Mouse (Mus musculus): ENCODE results near the gene Lsg1.

DNA sequence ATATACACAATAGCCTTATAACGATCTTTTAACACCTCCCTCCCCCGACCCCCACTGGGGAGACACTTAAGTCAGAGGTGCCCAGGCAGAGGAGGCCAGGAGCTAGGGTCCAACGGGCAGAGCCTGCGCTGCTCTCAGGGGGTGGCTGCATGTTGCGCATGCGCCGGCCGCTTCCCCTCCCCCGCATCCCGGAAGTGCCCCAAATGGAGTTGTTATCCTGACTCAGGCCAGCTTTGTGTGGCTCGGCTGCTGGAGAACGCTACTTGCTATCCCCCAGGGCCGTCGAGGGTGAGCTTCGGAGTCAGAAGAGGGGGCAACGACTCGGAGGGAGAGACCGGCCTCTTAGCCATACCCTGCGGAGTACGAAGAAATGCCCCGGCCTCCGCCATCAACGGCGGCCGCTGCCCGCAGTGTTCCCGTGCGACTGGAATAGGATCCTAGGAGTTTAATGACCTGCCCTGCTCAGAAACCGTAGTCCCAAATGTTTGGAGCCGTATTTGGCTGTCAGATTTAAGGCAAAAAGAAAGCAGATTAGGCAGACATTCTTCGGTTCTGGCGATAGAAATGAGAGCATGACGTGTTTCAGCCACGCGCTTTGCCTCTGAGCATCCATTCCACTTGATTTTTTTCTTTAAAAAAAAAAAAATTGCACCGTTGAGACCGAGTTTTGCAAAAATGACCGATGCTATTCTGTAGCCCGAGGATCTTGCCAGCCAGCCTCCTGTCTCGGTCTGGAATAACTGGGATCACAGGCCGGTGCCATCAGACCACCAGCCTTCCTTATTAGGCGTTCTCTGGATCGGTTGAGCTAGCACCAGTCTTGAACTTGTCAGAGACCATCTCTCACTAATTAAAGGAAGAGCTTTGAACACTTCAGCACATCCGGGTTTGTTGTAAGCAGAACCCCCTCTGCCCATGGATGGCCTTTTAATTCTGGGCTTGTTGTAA, 76.6 kb downstream of the Lsg1 start:
- TF ChIP-seq POLR2A (IDR thresholded peaks at IDR 0.05; ENCODE audit: borderline replicate concordance, low read depth, low read length) (0 out of 2 replicates have a peak, but pooled peaks have one; percentile 50), CTCF (IDR thresholded peaks at IDR 0.05; ENCODE audit: low read depth, low read length) (no peak)

All from bone marrow macrophage, adult 2 months (primary cell).